Mouse (Mus musculus) ovary, adult 18-20 months (tissue): ENCODE measurements around the gene Ankrd44.

ENCODE experiments used
- DNase-seq: peaks from one replicate; pipeline ENCODE4 v3.0.0; 2022; ENCODE audit warnings: low spot score, mixed read lengths

The Ankrd44 gene

GRCm38 (mm10) chr1:54759841-54760240, 166.3 kb downstream of the Ankrd44 start:
- no peak for DNase-seq

GRCm38 (mm10) chr1:54757291-54757690, 168.9 kb downstream of the Ankrd44 start:
- no peak for DNase-seq

GRCm38 (mm10) chr1:54755690-54756365, 170.4 kb downstream of the Ankrd44 start:
- no peak for DNase-seq

- no peak for DNase-seq
Measured at GRCm38 (mm10) chr1:54749961-54750360, 176.2 kb downstream of the Ankrd44 start.

- no peak for DNase-seq
Measured at GRCm38 (mm10) chr1:54749516-54749915, 176.7 kb downstream of the Ankrd44 start.

GRCm38 (mm10) chr1:54747785-54748420, 178.3 kb downstream of the Ankrd44 start:
- no peak for DNase-seq

- no peak for DNase-seq
Measured at GRCm38 (mm10) chr1:54745666-54746065, 180.5 kb downstream of the Ankrd44 start.

- no peak for DNase-seq
Measured at GRCm38 (mm10) chr1:54744171-54744570, 182.0 kb downstream of the Ankrd44 start.

- DNase-seq, result no peak
Measured at GRCm38 (mm10) chr1:54743072-54743471, 183.1 kb downstream of the Ankrd44 start.

GRCm38 (mm10) chr1:54740936-54741335, 185.3 kb downstream of the Ankrd44 start:
- no peak for DNase-seq

- no peak for DNase-seq
Measured at GRCm38 (mm10) chr1:54737472-54737871, 188.7 kb downstream of the Ankrd44 start.

GRCm38 (mm10) chr1:54734917-54735664, 191.1 kb downstream of the Ankrd44 start:
- no peak for DNase-seq

GRCm38 (mm10) chr1:54729316-54729715, 196.9 kb downstream of the Ankrd44 start:
- no peak for DNase-seq

- no peak for DNase-seq
Measured at GRCm38 (mm10) chr1:54726555-54726954, 199.6 kb downstream of the Ankrd44 start.

GRCm38 (mm10) chr1:54716921-54717320, 209.3 kb downstream of the Ankrd44 start:
- no peak for DNase-seq

- no peak for DNase-seq
Measured at GRCm38 (mm10) chr1:54715061-54715760, 211.0 kb downstream of the Ankrd44 start.

GRCm38 (mm10) chr1:54713231-54714173, 212.7 kb downstream of the Ankrd44 start:
- no peak for DNase-seq

GRCm38 (mm10) chr1:54711568-54711967, 214.6 kb downstream of the Ankrd44 start:
- DNase-seq, result no peak

GRCm38 (mm10) chr1:54710550-54710949, 215.6 kb downstream of the Ankrd44 start:
- DNase-seq, result no peak

- DNase-seq, result no peak
Measured at GRCm38 (mm10) chr1:54707888-54708565, 218.2 kb downstream of the Ankrd44 start.
